Mouse (Mus musculus): ENCODE results near the gene Rsl24d1. TPM values are rescaled to one million over a fixed set of nuclear protein-coding genes. Genes with fewer than 3 reads are reported as not detected.

Rsl24d1 gene
- polyA plus RNA-seq, 1 experiment, result 3.6 TPM

- H3K4me1 ChIP-seq (ENCODE audit: control insufficient read depth, insufficient read depth, insufficient read length, low read length), result peaks cover 5% of the 10 kb centered on the region; the same call in 1 of the 2 replicates
- no peaks in the 10 kb centered on the region for H3K27me3 ChIP-seq (ENCODE audit: control insufficient read depth, insufficient read depth, low read length)
- WGBS, result 66% methylated on average over 8 of the region's 8 CpGs
- no peak overlapping the region for H3K4me3 ChIP-seq (ENCODE audit: low read depth, low read length)
- no peaks in the 10 kb centered on the region for H3K36me3 ChIP-seq (ENCODE audit: control insufficient read depth, insufficient read depth, low read length)
- H3K27ac ChIP-seq (ENCODE audit: insufficient read depth, low read depth, low read length), result no peak overlapping the region
- no peak for TF ChIP-seq CTCF (IDR thresholded peaks at IDR 0.05; ENCODE audit: extremely low read depth, insufficient read length, insufficient replicate concordance, low read depth, low read length)
- TF ChIP-seq POLR2A (IDR thresholded peaks at IDR 0.05; ENCODE audit: low read depth, low read length), result no peak
These were observed 26.1 kb upstream of the Rsl24d1 start for GRCm38 (mm10) chr9:73087121-73087520.

- H3K4me1 ChIP-seq (ENCODE audit: control insufficient read depth, insufficient read depth, insufficient read length, low read length), result peaks cover 5% of the 10 kb centered on the region; the same call in 1 of the 2 replicates
- no peaks in the 10 kb centered on the region for H3K27me3 ChIP-seq (ENCODE audit: control insufficient read depth, insufficient read depth, low read length)
- no peak for TF ChIP-seq CTCF (IDR thresholded peaks at IDR 0.05; ENCODE audit: extremely low read depth, insufficient read length, insufficient replicate concordance, low read depth, low read length)
- no peak for TF ChIP-seq POLR2A (IDR thresholded peaks at IDR 0.05; ENCODE audit: low read depth, low read length)
- WGBS, result 78% methylated on average over 5 of the region's 5 CpGs
- no peak overlapping the region for H3K27ac ChIP-seq (ENCODE audit: insufficient read depth, low read depth, low read length)
- H3K36me3 ChIP-seq (ENCODE audit: control insufficient read depth, insufficient read depth, low read length), result no peaks in the 10 kb centered on the region
- H3K4me3 ChIP-seq (ENCODE audit: low read depth, low read length), result no peak overlapping the region
These were observed 25.6 kb upstream of the Rsl24d1 start for GRCm38 (mm10) chr9:73087581-73087980.

- 23% methylated on average over 16 of the region's 16 CpGs for WGBS
- H3K27ac ChIP-seq (ENCODE audit: insufficient read depth, low read depth, low read length), result no peak overlapping the region
- H3K4me3 ChIP-seq (ENCODE audit: low read depth, low read length), result no peak overlapping the region
- TF ChIP-seq POLR2A (IDR thresholded peaks at IDR 0.05; ENCODE audit: low read depth, low read length), result no peak
- no peak for TF ChIP-seq CTCF (IDR thresholded peaks at IDR 0.05; ENCODE audit: extremely low read depth, insufficient read length, insufficient replicate concordance, low read depth, low read length)
- H3K36me3 ChIP-seq (ENCODE audit: control insufficient read depth, insufficient read depth, low read length), result no peaks in the 10 kb centered on the region
- no peaks in the 10 kb centered on the region for H3K27me3 ChIP-seq (ENCODE audit: control insufficient read depth, insufficient read depth, low read length)
- H3K4me1 ChIP-seq (ENCODE audit: control insufficient read depth, insufficient read depth, insufficient read length, low read length), result peaks cover 5% of the 10 kb centered on the region; the same call in 1 of the 2 replicates
These were observed 23.9 kb upstream of the Rsl24d1 start for GRCm38 (mm10) chr9:73089222-73089920.

GRCm38 (mm10) chr9:73090121-73090520 is 23.1 kb upstream of the Rsl24d1 start:
- H3K27me3 ChIP-seq (ENCODE audit: control insufficient read depth, insufficient read depth, low read length), result no peaks in the 10 kb centered on the region
- no peak overlapping the region for H3K27ac ChIP-seq (ENCODE audit: insufficient read depth, low read depth, low read length)
- peaks cover 7% of the 10 kb centered on the region; the same call in 1 of the 2 replicates for H3K4me1 ChIP-seq (ENCODE audit: control insufficient read depth, insufficient read depth, insufficient read length, low read length)
- TF ChIP-seq CTCF (IDR thresholded peaks at IDR 0.05; ENCODE audit: extremely low read depth, insufficient read length, insufficient replicate concordance, low read depth, low read length) (no peak), POLR2A (IDR thresholded peaks at IDR 0.05; ENCODE audit: low read depth, low read length) (no peak)
- H3K36me3 ChIP-seq (ENCODE audit: control insufficient read depth, insufficient read depth, low read length), result no peaks in the 10 kb centered on the region
- no peak overlapping the region for H3K4me3 ChIP-seq (ENCODE audit: low read depth, low read length)
- WGBS, result 86% methylated on average over 10 of the region's 10 CpGs

- TF ChIP-seq POLR2A (IDR thresholded peaks at IDR 0.05; ENCODE audit: low read depth, low read length), result no peak
- TF ChIP-seq CTCF (IDR thresholded peaks at IDR 0.05; ENCODE audit: extremely low read depth, insufficient read length, insufficient replicate concordance, low read depth, low read length), result peak; percentile 26; the same call in 1 of the 2 replicates
- Histone ChIP-seq H3K4me1 (ENCODE audit: control insufficient read depth, insufficient read depth, insufficient read length, low read length) (peaks cover 7% of the 10 kb centered on the region; the same call in 1 of the 2 replicates), H3K27ac (ENCODE audit: insufficient read depth, low read depth, low read length) (no peak overlapping the region), H3K4me3 (ENCODE audit: low read depth, low read length) (no peak overlapping the region), H3K36me3 (ENCODE audit: control insufficient read depth, insufficient read depth, low read length) (no peaks in the 10 kb centered on the region), H3K27me3 (ENCODE audit: control insufficient read depth, insufficient read depth, low read length) (no peaks in the 10 kb centered on the region)
- 2% methylated on average over 1 of the region's 1 CpGs for WGBS
These were observed 21.5 kb upstream of the Rsl24d1 start for GRCm38 (mm10) chr9:73091747-73092146.

- 17% methylated on average over 17 of the region's 17 CpGs for WGBS
These were observed 18.6 kb upstream of the Rsl24d1 start for GRCm38 (mm10) chr9:73094580-73094979.

GRCm38 (mm10) chr9:73097898-73098297 is 15.3 kb upstream of the Rsl24d1 start:
- Histone ChIP-seq H3K4me1 (ENCODE audit: control insufficient read depth, insufficient read depth, insufficient read length, low read length) (peaks cover 2% of the 10 kb centered on the region; the same call in 1 of the 2 replicates), H3K4me3 (ENCODE audit: low read depth, low read length) (no peak overlapping the region), H3K36me3 (ENCODE audit: control insufficient read depth, insufficient read depth, low read length) (no peaks in the 10 kb centered on the region), H3K27ac (ENCODE audit: insufficient read depth, low read depth, low read length) (no peak overlapping the region), H3K27me3 (ENCODE audit: control insufficient read depth, insufficient read depth, low read length) (no peaks in the 10 kb centered on the region)
- no peak for TF ChIP-seq CTCF (IDR thresholded peaks at IDR 0.05; ENCODE audit: extremely low read depth, insufficient read length, insufficient replicate concordance, low read depth, low read length)
- TF ChIP-seq POLR2A (IDR thresholded peaks at IDR 0.05; ENCODE audit: low read depth, low read length), result no peak
- WGBS, result 77% methylated on average over 2 of the region's 2 CpGs

More at GRCm38 (mm10) chr9:73094580-73094979, 18.6 kb upstream of the Rsl24d1 start:
- Histone ChIP-seq H3K36me3 (ENCODE audit: control insufficient read depth, insufficient read depth, low read length) (no peaks in the 10 kb centered on the region), H3K4me3 (ENCODE audit: low read depth, low read length) (peak overlapping the region; percentile 26; the same call in 1 of the 2 replicates), H3K27me3 (ENCODE audit: control insufficient read depth, insufficient read depth, low read length) (no peaks in the 10 kb centered on the region), H3K27ac (ENCODE audit: insufficient read depth, low read depth, low read length) (no peak overlapping the region), H3K4me1 (ENCODE audit: control insufficient read depth, insufficient read depth, insufficient read length, low read length) (peaks cover 4% of the 10 kb centered on the region; the same call in 1 of the 2 replicates)
- TF ChIP-seq CTCF (IDR thresholded peaks at IDR 0.05; ENCODE audit: extremely low read depth, insufficient read length, insufficient replicate concordance, low read depth, low read length), result no peak
- no peak for TF ChIP-seq POLR2A (IDR thresholded peaks at IDR 0.05; ENCODE audit: low read depth, low read length)

All from small intestine, adult 2 months (tissue).